Mouse (Mus musculus): ENCODE data around the gene B2m. TPM values are rescaled to one million over a fixed set of nuclear protein-coding genes. Genes with fewer than 3 reads are reported as not detected.

Gene B2m
- polyA plus RNA-seq, 1 experiment, result 1,325 TPM

GRCm38 (mm10) chr2:122157561-122157960, 10.1 kb downstream of the B2m start:
- no peak for TF ChIP-seq POLR2A (IDR thresholded peaks at IDR 0.05; ENCODE audit: low read depth, low read length)
- no peak for TF ChIP-seq CTCF (IDR thresholded peaks at IDR 0.05; ENCODE audit: extremely low read depth, insufficient read length, insufficient replicate concordance, low read depth, low read length)
- Histone ChIP-seq H3K27me3 (ENCODE audit: control insufficient read depth, insufficient read depth, low read length) (no peaks in the 10 kb centered on the region), H3K4me3 (ENCODE audit: low read depth, low read length) (no peak overlapping the region), H3K36me3 (ENCODE audit: control insufficient read depth, insufficient read depth, low read length) (peaks cover 23% of the 10 kb centered on the region), H3K27ac (ENCODE audit: insufficient read depth, low read depth, low read length) (no peak overlapping the region), H3K4me1 (ENCODE audit: control insufficient read depth, insufficient read depth, insufficient read length, low read length) (no peaks in the 10 kb centered on the region)

GRCm38 (mm10) chr2:122158362-122158802, 10.9 kb downstream of the B2m start:
- no peak overlapping the region for H3K4me3 ChIP-seq (ENCODE audit: low read depth, low read length)
- 63% methylated on average over 6 of the region's 6 CpGs for WGBS
- no peak overlapping the region for H3K27ac ChIP-seq (ENCODE audit: insufficient read depth, low read depth, low read length)

DNA sequence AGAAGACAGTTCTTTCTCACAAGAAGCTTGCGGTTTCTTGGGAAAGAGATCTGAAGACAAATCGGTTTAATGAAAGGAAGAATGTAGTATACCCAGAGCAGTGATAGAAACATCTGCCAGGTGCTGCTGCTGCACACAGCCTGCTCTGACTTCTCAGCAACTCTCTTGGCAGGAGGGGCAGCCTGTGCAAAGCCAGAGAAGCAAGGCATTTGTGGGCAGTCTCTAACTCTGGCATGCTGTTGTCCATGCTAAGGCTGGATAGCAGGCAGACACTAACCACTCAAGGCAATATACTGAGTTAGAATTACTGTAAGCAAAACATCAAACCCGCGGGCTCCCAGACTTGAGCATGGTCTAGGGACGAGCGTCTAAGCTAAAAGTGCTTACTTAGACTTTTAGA, 12.2 kb downstream of the B2m start:
- Histone ChIP-seq H3K27ac (ENCODE audit: insufficient read depth, low read depth, low read length) (no peak overlapping the region), H3K4me1 (ENCODE audit: control insufficient read depth, insufficient read depth, insufficient read length, low read length) (peaks cover 3% of the 10 kb centered on the region; the same call in 1 of the 2 replicates), H3K27me3 (ENCODE audit: control insufficient read depth, insufficient read depth, low read length) (no peaks in the 10 kb centered on the region), H3K36me3 (ENCODE audit: control insufficient read depth, insufficient read depth, low read length) (peaks cover 9% of the 10 kb centered on the region), H3K4me3 (ENCODE audit: low read depth, low read length) (no peak overlapping the region)
- 85% methylated on average over 6 of the region's 6 CpGs for WGBS
- no peak for TF ChIP-seq CTCF (IDR thresholded peaks at IDR 0.05; ENCODE audit: extremely low read depth, insufficient read length, insufficient replicate concordance, low read depth, low read length)
- no peak for TF ChIP-seq POLR2A (IDR thresholded peaks at IDR 0.05; ENCODE audit: low read depth, low read length)

More at GRCm38 (mm10) chr2:122158362-122158802, 10.9 kb downstream of the B2m start:
- no peaks in the 10 kb centered on the region for H3K27me3 ChIP-seq (ENCODE audit: control insufficient read depth, insufficient read depth, low read length)
- TF ChIP-seq POLR2A (IDR thresholded peaks at IDR 0.05; ENCODE audit: low read depth, low read length), result no peak
- no peak for TF ChIP-seq CTCF (IDR thresholded peaks at IDR 0.05; ENCODE audit: extremely low read depth, insufficient read length, insufficient replicate concordance, low read depth, low read length)
- H3K4me1 ChIP-seq (ENCODE audit: control insufficient read depth, insufficient read depth, insufficient read length, low read length), result no peaks in the 10 kb centered on the region
- peaks cover 17% of the 10 kb centered on the region for H3K36me3 ChIP-seq (ENCODE audit: control insufficient read depth, insufficient read depth, low read length)

- WGBS, result 39% methylated on average over 2 of the region's 2 CpGs
- Histone ChIP-seq H3K27ac (ENCODE audit: insufficient read depth, low read depth, low read length) (no peak within 1 kb of the TSS), H3K4me3 (ENCODE audit: low read depth, low read length) (no peak within 1 kb of the TSS), H3K36me3 (ENCODE audit: control insufficient read depth, insufficient read depth, low read length) (no peaks in the 10 kb centered on the region), H3K4me1 (ENCODE audit: control insufficient read depth, insufficient read depth, insufficient read length, low read length) (peaks cover 3% of the 10 kb centered on the region; the same call in 1 of the 2 replicates), H3K27me3 (ENCODE audit: control insufficient read depth, insufficient read depth, low read length) (no peaks in the 10 kb centered on the region)
- TF ChIP-seq POLR2A (IDR thresholded peaks at IDR 0.05; ENCODE audit: low read depth, low read length) (no peak), CTCF (IDR thresholded peaks at IDR 0.05; ENCODE audit: extremely low read depth, insufficient read length, insufficient replicate concordance, low read depth, low read length) (peak; percentile 86; the same call in 1 of the 2 replicates)
Measured at GRCm38 (mm10) chr2:122160680-122161079, 13.2 kb downstream of the B2m start, which contains the start of gene Trim69. Gene Trim69, plus strand, starts transcription at chr2:122160700.

- peaks cover 4% of the 10 kb centered on the region; the same call in 1 of the 2 replicates for H3K4me1 ChIP-seq (ENCODE audit: control insufficient read depth, insufficient read depth, insufficient read length, low read length)
- no peak overlapping the region for H3K27ac ChIP-seq (ENCODE audit: insufficient read depth, low read depth, low read length)
- no peak overlapping the region for H3K4me3 ChIP-seq (ENCODE audit: low read depth, low read length)
- no peaks in the 10 kb centered on the region for H3K36me3 ChIP-seq (ENCODE audit: control insufficient read depth, insufficient read depth, low read length)
- 67% methylated on average over 4 of the region's 4 CpGs for WGBS
- TF ChIP-seq CTCF (IDR thresholded peaks at IDR 0.05; ENCODE audit: extremely low read depth, insufficient read length, insufficient replicate concordance, low read depth, low read length), result no peak
- no peak for TF ChIP-seq POLR2A (IDR thresholded peaks at IDR 0.05; ENCODE audit: low read depth, low read length)
- no peaks in the 10 kb centered on the region for H3K27me3 ChIP-seq (ENCODE audit: control insufficient read depth, insufficient read depth, low read length)
Measured at GRCm38 (mm10) chr2:122161542-122161941, 14.1 kb downstream of the B2m start.

DNA sequence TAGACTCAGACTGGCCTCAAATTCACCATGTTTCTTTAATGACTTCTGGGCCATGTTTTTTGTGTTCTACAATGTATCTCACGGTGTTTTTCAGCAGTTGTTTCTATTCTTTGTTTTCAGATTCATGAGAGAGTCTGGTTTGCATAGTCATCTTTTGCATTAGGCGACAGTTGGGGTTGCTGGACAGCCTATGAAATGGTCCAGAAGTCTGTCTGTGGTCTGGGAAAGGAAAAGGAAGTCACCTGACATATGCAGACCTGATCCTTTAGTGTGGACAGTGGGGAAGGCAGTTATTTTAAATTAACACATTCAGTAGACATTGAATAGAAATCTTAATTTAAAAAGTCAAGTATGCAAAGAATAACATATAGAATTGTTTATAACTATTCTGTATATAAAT, 15.0 kb downstream of the B2m start:
- H3K36me3 ChIP-seq (ENCODE audit: control insufficient read depth, insufficient read depth, low read length), result no peaks in the 10 kb centered on the region
- peaks cover 4% of the 10 kb centered on the region; the same call in 1 of the 2 replicates for H3K4me1 ChIP-seq (ENCODE audit: control insufficient read depth, insufficient read depth, insufficient read length, low read length)
- no peak overlapping the region for H3K4me3 ChIP-seq (ENCODE audit: low read depth, low read length)
- no peak overlapping the region for H3K27ac ChIP-seq (ENCODE audit: insufficient read depth, low read depth, low read length)
- TF ChIP-seq POLR2A (IDR thresholded peaks at IDR 0.05; ENCODE audit: low read depth, low read length) (no peak), CTCF (IDR thresholded peaks at IDR 0.05; ENCODE audit: extremely low read depth, insufficient read length, insufficient replicate concordance, low read depth, low read length) (no peak)
- WGBS, result 85% methylated on average over 2 of the region's 2 CpGs
- no peaks in the 10 kb centered on the region for H3K27me3 ChIP-seq (ENCODE audit: control insufficient read depth, insufficient read depth, low read length)

GRCm38 (mm10) chr2:122163430-122164195, 16.1 kb downstream of the B2m start:
- Histone ChIP-seq H3K4me3 (ENCODE audit: low read depth, low read length) (peak overlapping the region; percentile 48), H3K4me1 (ENCODE audit: control insufficient read depth, insufficient read depth, insufficient read length, low read length) (peaks cover 4% of the 10 kb centered on the region; the same call in 1 of the 2 replicates), H3K27ac (ENCODE audit: insufficient read depth, low read depth, low read length) (peak overlapping the region; percentile 6; the same call in 1 of the 2 replicates), H3K27me3 (ENCODE audit: control insufficient read depth, insufficient read depth, low read length) (no peaks in the 10 kb centered on the region), H3K36me3 (ENCODE audit: control insufficient read depth, insufficient read depth, low read length) (no peaks in the 10 kb centered on the region)
- TF ChIP-seq CTCF (IDR thresholded peaks at IDR 0.05; ENCODE audit: extremely low read depth, insufficient read length, insufficient replicate concordance, low read depth, low read length), result no peak
- TF ChIP-seq POLR2A (IDR thresholded peaks at IDR 0.05; ENCODE audit: low read depth, low read length), result no peak
- WGBS, result 65% methylated on average over 13 of the region's 13 CpGs
